Mouse (Mus musculus) neural tube, embryonic 12.5 days (tissue): ENCODE results near the gene Fbxl3. TPM values are rescaled to one million over a fixed set of nuclear protein-coding genes. Genes with fewer than 3 reads are reported as not detected.

Experiments
- ATAC-seq: fragments of 200-750 bp; cut with Nextera tagmentation; 2 replicates; pipeline ENCODE4 v1.8.0; 2017; ENCODE audit warnings: low read depth, mild to moderate bottlenecking, moderate TSS enrichment, moderate library complexity; ENCODE audit not compliant: low FRiP score
- H3K27ac ChIP-seq: fragments of 300-500 bp; sonication (generic); 2 replicates; pipeline ENCODE4 v1.5.1; 2016
- H3K27me3 ChIP-seq: fragments of 300-500 bp; sonication (generic); replicated peaks from 2 replicates; pipeline ENCODE4 v1.6.1; 2016; ENCODE audit warnings: mild to moderate bottlenecking
- H3K36me3 ChIP-seq: fragments of 300-500 bp; sonication (generic); 2 replicates; pipeline ENCODE4 v1.6.1; 2016; ENCODE audit warnings: mild to moderate bottlenecking
- H3K4me1 ChIP-seq: fragments of 300-500 bp; sonication (generic); 2 replicates; pipeline ENCODE4 v1.6.1; 2016
- H3K4me2 ChIP-seq: fragments of 300-500 bp; sonication (generic); replicated peaks from 2 replicates; pipeline ENCODE4 v1.6.1; 2016; ENCODE audit warnings: mild to moderate bottlenecking
- H3K4me3 ChIP-seq: fragments of 300-500 bp; sonication (generic); 2 replicates; pipeline ENCODE4 v1.5.1; 2016
- H3K9ac ChIP-seq: fragments of 300-500 bp; sonication (generic); 2 replicates; pipeline ENCODE4 v1.6.1; 2016; ENCODE audit warnings: mild to moderate bottlenecking
- H3K9me3 ChIP-seq: fragments of 300-500 bp; sonication (generic); 2 replicates; pipeline ENCODE4 v1.6.1; 2016; ENCODE audit warnings: mild to moderate bottlenecking
- WGBS: fragments of 180-500 bp; shearing (Covaris S2); methylation state at CpG from one replicate; pipeline ENCODE4 v1.1.7; 2016; 5-methylcytosine and 5-hydroxymethylcytosine counted together
- polyA plus RNA-seq: library from polyadenylated mRNA; unstranded; fragments of >200 nt; fragmentation: Nextera tagmentation; extraction: Ambion mirVana; gene quantifications from 2 replicates; pipeline ENCODE4 v1.2.1, GENCODE M21; 2016

The Fbxl3 gene
- polyA plus RNA-seq, 1 experiment from 2014 or later: 29.8 TPM

- H3K9me3 ChIP-seq: no peaks in the 10 kb centered on the region
- no peaks in the 10 kb centered on the region for H3K4me1 ChIP-seq
- ATAC-seq: no peak
- no peak overlapping the region for H3K27ac ChIP-seq
- H3K4me2 ChIP-seq: no peak overlapping the region
- no peak overlapping the region for H3K9ac ChIP-seq
- H3K36me3 ChIP-seq: no peaks in the 10 kb centered on the region
- no peak overlapping the region for H3K4me3 ChIP-seq
- WGBS: 82% methylated on average over 1 of the region's 1 CpGs
- H3K27me3 ChIP-seq: no peaks in the 10 kb centered on the region
Observed at GRCm38 (mm10) chr14:103058998-103059397, 40.4 kb downstream of the Fbxl3 start.

GRCm38 (mm10) chr14:103056601-103057000 lies 42.8 kb downstream of the Fbxl3 start:
- H3K27ac ChIP-seq: no peak overlapping the region
- WGBS: 91% methylated on average over 7 of the region's 7 CpGs

DNA sequence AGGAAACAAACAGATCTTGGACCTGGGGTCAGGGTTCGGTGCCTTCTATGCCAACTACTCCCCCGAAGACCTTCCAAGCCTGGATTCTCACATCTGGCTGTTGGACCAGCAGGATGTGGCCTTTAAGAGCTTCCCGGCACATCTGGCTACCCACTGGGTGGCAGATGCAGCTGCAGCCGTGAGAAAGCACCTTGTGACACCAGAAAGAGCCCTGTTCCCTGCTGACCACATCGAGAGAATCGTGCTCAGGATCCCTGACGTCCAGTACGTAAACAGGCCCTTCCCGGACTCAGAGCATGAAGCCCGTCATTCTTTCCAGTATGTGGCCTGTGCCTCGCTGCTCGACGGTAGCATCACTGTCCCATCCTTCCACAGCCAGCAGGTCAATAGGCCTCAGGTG lies 44.6 kb downstream of the Fbxl3 start:
- Histone ChIP-seq H3K36me3 (no peaks in the 10 kb centered on the region), H3K27me3 (no peaks in the 10 kb centered on the region), H3K4me3 (no peak overlapping the region), H3K9me3 (no peaks in the 10 kb centered on the region), H3K4me2 (no peak overlapping the region), H3K4me1 (no peaks in the 10 kb centered on the region), H3K9ac (no peak overlapping the region), H3K27ac (no peak overlapping the region)
- ATAC-seq: no peak
- WGBS: 85% methylated on average over 13 of the region's 13 CpGs

More at GRCm38 (mm10) chr14:103056601-103057000, 42.8 kb downstream of the Fbxl3 start:
- H3K9me3 ChIP-seq: no peaks in the 10 kb centered on the region
- H3K4me2 ChIP-seq: no peak overlapping the region
- ATAC-seq: no peak
- no peak overlapping the region for H3K4me3 ChIP-seq
- H3K9ac ChIP-seq: no peak overlapping the region
- H3K4me1 ChIP-seq: no peaks in the 10 kb centered on the region
- no peaks in the 10 kb centered on the region for H3K27me3 ChIP-seq
- no peaks in the 10 kb centered on the region for H3K36me3 ChIP-seq

DNA sequence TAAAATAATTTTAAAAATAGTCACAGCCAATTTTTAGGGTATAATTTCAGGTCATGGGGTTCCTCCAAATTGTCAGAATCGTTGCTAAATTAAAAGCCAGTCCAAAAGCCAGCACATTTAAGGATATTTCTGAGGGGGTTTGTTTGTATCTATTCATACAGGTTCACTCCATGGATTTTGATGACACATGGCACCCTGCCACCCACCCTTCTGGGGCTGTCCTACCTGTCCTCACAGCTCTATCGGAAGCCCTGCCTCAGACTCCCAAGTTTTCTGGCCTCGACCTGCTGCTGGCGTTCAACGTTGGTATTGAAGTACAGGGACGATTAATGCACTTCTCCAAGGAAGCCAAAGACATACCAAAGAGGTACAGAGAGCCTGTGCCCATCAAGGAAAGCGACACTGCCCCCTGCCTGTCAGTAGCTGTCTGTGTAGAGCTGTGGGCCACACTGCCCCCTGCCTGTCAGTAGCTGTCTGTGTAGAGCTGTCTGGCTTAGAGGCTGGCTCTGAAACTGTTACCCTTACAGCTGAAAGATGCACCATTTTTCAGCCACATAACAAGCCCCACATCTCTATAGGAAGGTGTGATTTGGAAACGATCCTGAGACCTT lies 48.1 kb downstream of the Fbxl3 start:
- Histone ChIP-seq H3K4me2 (no peak overlapping the region), H3K9me3 (no peaks in the 10 kb centered on the region), H3K9ac (no peak overlapping the region), H3K27ac (no peak overlapping the region), H3K36me3 (no peaks in the 10 kb centered on the region), H3K4me3 (no peak overlapping the region), H3K27me3 (no peaks in the 10 kb centered on the region), H3K4me1 (no peaks in the 10 kb centered on the region)
- ATAC-seq: peak; percentile 80; the same call in 1 of the 2 replicates
- WGBS: 38% methylated on average over 8 of the region's 8 CpGs

GRCm38 (mm10) chr14:103048292-103049086 lies 50.9 kb downstream of the Fbxl3 start:
- 88% methylated on average over 11 of the region's 11 CpGs for WGBS
- Histone ChIP-seq H3K4me1 (no peaks in the 10 kb centered on the region), H3K9me3 (no peaks in the 10 kb centered on the region), H3K27me3 (no peaks in the 10 kb centered on the region), H3K36me3 (no peaks in the 10 kb centered on the region), H3K27ac (no peak overlapping the region), H3K9ac (no peak overlapping the region), H3K4me3 (no peak overlapping the region), H3K4me2 (no peak overlapping the region)
- no peak for ATAC-seq

GRCm38 (mm10) chr14:103046677-103047076 lies 52.7 kb downstream of the Fbxl3 start, which contains the start of gene Acod1:
Acod1 (plus strand) TSS chr14:103046977.
- H3K27me3 ChIP-seq: no peaks in the 10 kb centered on the region
- no peak within 1 kb of the TSS for H3K9ac ChIP-seq
- no peaks in the 10 kb centered on the region for H3K4me1 ChIP-seq
- no peak for ATAC-seq
- H3K36me3 ChIP-seq: no peaks in the 10 kb centered on the region
- H3K4me2 ChIP-seq: no peak within 1 kb of the TSS
- H3K4me3 ChIP-seq: no peak within 1 kb of the TSS
- no peak within 1 kb of the TSS for H3K27ac ChIP-seq
- WGBS: 78% methylated on average over 2 of the region's 2 CpGs
- no peaks in the 10 kb centered on the region for H3K9me3 ChIP-seq

- no peak for ATAC-seq
- no peak overlapping the region for H3K4me3 ChIP-seq
- no peak overlapping the region for H3K27ac ChIP-seq
- H3K9ac ChIP-seq: no peak overlapping the region
- no peaks in the 10 kb centered on the region for H3K4me1 ChIP-seq
- H3K27me3 ChIP-seq: no peaks in the 10 kb centered on the region
- H3K36me3 ChIP-seq: no peaks in the 10 kb centered on the region
- WGBS: 86% methylated on average over 3 of the region's 3 CpGs
- no peaks in the 10 kb centered on the region for H3K9me3 ChIP-seq
- no peak overlapping the region for H3K4me2 ChIP-seq
Observed at GRCm38 (mm10) chr14:103037016-103037415, 62.4 kb downstream of the Fbxl3 start.

DNA sequence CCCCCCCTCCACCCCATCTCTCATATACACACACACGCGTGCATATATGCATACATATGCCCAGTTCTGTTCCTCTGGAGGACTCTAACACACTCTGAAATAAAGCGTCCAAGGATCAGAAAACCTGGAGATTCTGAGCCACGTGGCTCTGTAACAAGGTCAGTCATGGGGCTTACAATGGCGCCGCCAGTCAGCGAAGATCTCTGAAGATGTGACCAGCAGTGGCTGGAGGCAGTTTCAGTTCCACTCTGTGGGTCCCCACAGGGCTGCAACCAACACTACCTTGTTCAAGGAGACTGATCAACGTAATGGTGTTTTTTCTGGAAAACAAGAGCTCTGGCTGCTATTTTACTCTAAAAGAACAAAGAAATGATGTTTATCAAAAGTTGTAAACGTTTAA lies 65.3 kb downstream of the Fbxl3 start:
- no peak overlapping the region for H3K4me2 ChIP-seq
- H3K4me3 ChIP-seq: no peak overlapping the region
- no peak for ATAC-seq
- H3K36me3 ChIP-seq: no peaks in the 10 kb centered on the region
- H3K9ac ChIP-seq: no peak overlapping the region
- 89% methylated on average over 9 of the region's 9 CpGs for WGBS
- no peak overlapping the region for H3K27ac ChIP-seq
- no peaks in the 10 kb centered on the region for H3K9me3 ChIP-seq
- no peaks in the 10 kb centered on the region for H3K27me3 ChIP-seq
- H3K4me1 ChIP-seq: no peaks in the 10 kb centered on the region

GRCm38 (mm10) chr14:103033271-103033823 lies 66.0 kb downstream of the Fbxl3 start:
- 80% methylated on average over 10 of the region's 10 CpGs for WGBS
- H3K27me3 ChIP-seq: no peaks in the 10 kb centered on the region
- ATAC-seq: no peak

More at GRCm38 (mm10) chr14:103033271-103033823, 66.0 kb downstream of the Fbxl3 start:
- H3K36me3 ChIP-seq: no peaks in the 10 kb centered on the region
- H3K4me2 ChIP-seq: no peak overlapping the region
- no peak overlapping the region for H3K4me3 ChIP-seq
- no peak overlapping the region for H3K27ac ChIP-seq
- H3K9ac ChIP-seq: no peak overlapping the region
- no peaks in the 10 kb centered on the region for H3K4me1 ChIP-seq
- H3K9me3 ChIP-seq: no peaks in the 10 kb centered on the region

Other genes with a start within 250 kb of the Fbxl3 start
- gene Kctd12, start 116.9 kb downstream of the Fbxl3 start, polyA plus RNA-seq: 10.6 and 13.0 TPM in 2 replicates
- not detected in 2 replicates for gene Acod1, start 52.6 kb downstream of the Fbxl3 start, polyA plus RNA-seq
- gene Cln5, start 29.4 kb downstream of the Fbxl3 start, polyA plus RNA-seq: 20.9 and 21.2 TPM in 2 replicates
- gene Mycbp2, start 247.2 kb upstream of the Fbxl3 start, polyA plus RNA-seq: 40.8 and 43.5 TPM in 2 replicates